Mouse (Mus musculus) liver, postnatal 0 days (tissue): ENCODE measurements around the gene Ush1c.

Experiments used
- CTCF ChIP-seq: sonication (generic); IDR thresholded peaks from 2 replicates; pipeline ENCODE4 v1.5.1; 2016; ENCODE audit warnings: antibody characterized with exemption, low read depth
- EP300 ChIP-seq: IDR thresholded peaks from 2 replicates; pipeline ENCODE4 v1.6.1; 2016; ENCODE audit warnings: antibody characterized with exemption, low read depth, mild to moderate bottlenecking

DNA sequence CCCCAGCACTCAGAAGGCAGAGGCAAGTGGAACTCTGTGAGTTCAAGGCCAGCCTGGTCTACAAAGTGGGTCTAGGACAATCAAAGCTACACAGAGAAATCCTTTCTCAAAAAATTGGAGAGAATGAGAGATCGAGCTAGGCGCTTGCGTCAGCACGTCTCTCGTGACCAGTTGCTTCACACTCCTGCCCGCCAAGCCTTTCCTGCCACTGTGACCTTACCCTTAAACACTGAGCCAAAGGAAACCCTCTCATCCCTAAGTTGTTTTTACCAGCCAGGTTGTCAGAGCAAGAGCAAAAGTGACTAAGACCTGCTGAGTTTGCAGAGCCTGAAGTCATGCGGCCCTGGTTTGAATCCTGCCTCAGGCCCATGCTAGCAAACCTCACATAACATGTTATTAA, 70.4 kb downstream of the Ush1c start:
- TF ChIP-seq CTCF = no peak
- no peak for TF ChIP-seq EP300
